Mouse (Mus musculus) cerebellum, adult 2 months (tissue): ENCODE measurements around the gene Sgcd. TPM values are rescaled to one million over a fixed set of nuclear protein-coding genes. Genes with fewer than 3 reads are reported as not detected.

Experiments
- DNase-seq, 2 experiments: peaks; one replicate each; pipeline ENCODE4 v3.0.0; 2021
- H3K27ac ChIP-seq: fragments of 200-500 bp; 2 replicates; pipeline ENCODE4 v1.5.1; 2012; ENCODE audit warnings: low read length, control low read depth, inconsistent platforms; ENCODE audit not compliant: insufficient read depth
- H3K27me3 ChIP-seq: fragments of 200-500 bp; 2 replicates; pipeline ENCODE4 v1.6.1; 2012; ENCODE audit warnings: inconsistent platforms, mild to moderate bottlenecking, low read length, moderate library complexity; ENCODE audit not compliant: control insufficient read depth, insufficient read depth
- H3K4me1 ChIP-seq: fragments of 200-500 bp; 2 replicates; pipeline ENCODE4 v1.6.1; 2011; ENCODE audit warnings: low read length; ENCODE audit not compliant: control insufficient read depth, insufficient read depth
- H3K4me3 ChIP-seq: fragments of 200-500 bp; replicated peaks from 2 replicates; pipeline ENCODE3; 2011; ENCODE audit warnings: mild to moderate bottlenecking, low read depth, low read length, control low read depth; ENCODE audit not compliant: insufficient read depth
- CTCF ChIP-seq: fragments of 200-500 bp; IDR thresholded peaks from 2 replicates; pipeline ENCODE4 v1.5.1; 2011; ENCODE audit warnings: low read depth, mild to moderate bottlenecking, control low read depth, low read length, moderate library complexity, borderline replicate concordance; ENCODE audit not compliant: insufficient read depth
- POLR2A ChIP-seq: fragments of 200-500 bp; IDR thresholded peaks from 2 replicates; pipeline ENCODE4 v1.6.1; 2011; ENCODE audit warnings: low read length, control low read depth, borderline replicate concordance; ENCODE audit not compliant: insufficient read depth
- WGBS: fragments of 180-500 bp; shearing (Covaris S2); methylation state at CpG from one replicate; pipeline ENCODE4 v1.1.7; 2018; 5-methylcytosine and 5-hydroxymethylcytosine counted together
- polyA plus RNA-seq: library from polyadenylated mRNA; depleted of rRNA; stranded (reverse); fragments of >200 nt; gene quantifications from 2 replicates; pipeline ENCODE4 v1.2.3, GENCODE M21; 2012

Sgcd gene
- polyA plus RNA-seq, 1 experiment, result 2.6 TPM

DNA sequence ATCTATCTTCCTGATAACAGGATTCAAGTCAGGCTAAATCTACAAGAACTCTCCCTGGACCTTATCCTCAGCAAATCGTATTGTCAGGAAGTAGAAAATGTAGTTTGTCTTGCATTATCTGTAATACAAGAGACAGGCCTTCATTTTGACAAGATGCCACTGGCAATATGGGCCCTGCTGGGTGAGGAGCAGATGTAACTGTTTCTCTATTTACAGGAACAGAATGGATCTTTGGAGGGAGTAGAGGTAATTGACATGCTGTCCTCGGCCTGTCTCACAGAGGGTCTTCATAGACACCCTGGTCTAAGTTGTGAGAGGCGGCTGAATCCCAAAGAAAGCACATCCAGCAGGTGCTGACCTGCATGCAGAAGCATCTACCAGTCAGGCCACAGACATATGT is 35.5 kb downstream of the Sgcd start:
- no peak for DNase-seq
- 32% methylated on average over 3 of the region's 3 CpGs for WGBS
- TF ChIP-seq POLR2A, result no peak
- no peak for TF ChIP-seq CTCF
- Histone ChIP-seq H3K27me3 (no peaks in the 10 kb centered on the region), H3K4me1 (no peaks in the 10 kb centered on the region), H3K4me3 (no peak overlapping the region), H3K27ac (no peak overlapping the region)

DNA sequence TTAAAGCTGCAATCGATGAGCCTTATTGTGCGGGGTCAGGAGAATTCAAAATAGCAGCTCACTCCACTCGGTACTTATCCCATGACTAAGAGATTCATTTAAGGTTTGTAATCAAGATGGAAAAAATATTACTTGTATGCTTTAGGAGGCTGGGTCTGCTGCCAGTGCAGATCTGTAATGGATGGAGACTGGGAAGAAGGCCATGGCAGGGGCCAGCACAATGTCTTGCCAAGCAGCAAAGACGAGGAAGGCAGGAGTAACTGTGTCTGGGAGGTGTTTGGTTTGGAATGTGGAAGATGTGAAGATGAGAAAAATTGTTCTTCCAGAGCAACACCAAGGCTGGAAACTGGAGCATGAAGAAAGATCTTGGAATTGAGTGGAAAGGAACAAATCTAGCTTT is 36.4 kb downstream of the Sgcd start:
- no peak overlapping the region for H3K4me3 ChIP-seq
- no peaks in the 10 kb centered on the region for H3K27me3 ChIP-seq
- H3K4me1 ChIP-seq, result no peaks in the 10 kb centered on the region
- 54% methylated on average over 4 of the region's 4 CpGs for WGBS
- TF ChIP-seq CTCF (no peak), POLR2A (no peak)
- no peak for DNase-seq
- no peak overlapping the region for H3K27ac ChIP-seq

GRCm38 (mm10) chr11:47939795-47940194 is 49.0 kb downstream of the Sgcd start:
- Histone ChIP-seq H3K27ac (no peak overlapping the region), H3K4me3 (no peak overlapping the region), H3K4me1 (no peaks in the 10 kb centered on the region), H3K27me3 (no peaks in the 10 kb centered on the region)
- TF ChIP-seq CTCF (no peak), POLR2A (no peak)
- 61% methylated on average over 2 of the region's 2 CpGs for WGBS
- no peak for DNase-seq

DNA sequence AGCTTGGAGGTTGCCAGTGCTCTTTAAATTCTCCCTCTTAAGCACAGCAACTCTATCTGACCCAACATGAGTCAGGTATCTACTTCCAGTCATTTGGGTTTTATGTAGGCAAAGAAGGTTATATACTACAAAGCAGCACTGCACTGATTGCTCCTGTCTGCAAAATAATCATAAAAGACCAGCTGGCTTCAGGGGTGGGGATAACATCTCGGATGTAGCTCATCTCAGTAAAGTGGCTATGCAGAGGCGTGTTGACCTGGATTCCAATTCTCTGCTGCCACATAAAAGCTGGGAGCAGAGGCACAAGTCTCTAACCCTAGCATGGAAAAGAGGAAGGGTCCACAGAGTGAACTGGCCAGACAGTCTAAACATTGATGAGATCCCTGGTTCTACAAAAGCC is 71.2 kb downstream of the Sgcd start:
- WGBS, result 92% methylated on average over 2 of the region's 2 CpGs
- Histone ChIP-seq H3K27ac (no peak overlapping the region), H3K4me3 (no peak overlapping the region), H3K4me1 (no peaks in the 10 kb centered on the region), H3K27me3 (no peaks in the 10 kb centered on the region)
- TF ChIP-seq CTCF (no peak), POLR2A (no peak)
- no peak for DNase-seq

- DNase-seq, result no peak
- H3K4me1 ChIP-seq, result no peaks in the 10 kb centered on the region
- no peak for TF ChIP-seq POLR2A
- TF ChIP-seq CTCF, result no peak
- peaks cover 2% of the 10 kb centered on the region; the same call in 1 of the 2 replicates for H3K27me3 ChIP-seq
- no peak overlapping the region for H3K27ac ChIP-seq
- H3K4me3 ChIP-seq, result no peak overlapping the region
- 85% methylated on average over 3 of the region's 3 CpGs for WGBS
Measured at GRCm38 (mm10) chr11:47891617-47892172, 97.1 kb downstream of the Sgcd start.

DNA sequence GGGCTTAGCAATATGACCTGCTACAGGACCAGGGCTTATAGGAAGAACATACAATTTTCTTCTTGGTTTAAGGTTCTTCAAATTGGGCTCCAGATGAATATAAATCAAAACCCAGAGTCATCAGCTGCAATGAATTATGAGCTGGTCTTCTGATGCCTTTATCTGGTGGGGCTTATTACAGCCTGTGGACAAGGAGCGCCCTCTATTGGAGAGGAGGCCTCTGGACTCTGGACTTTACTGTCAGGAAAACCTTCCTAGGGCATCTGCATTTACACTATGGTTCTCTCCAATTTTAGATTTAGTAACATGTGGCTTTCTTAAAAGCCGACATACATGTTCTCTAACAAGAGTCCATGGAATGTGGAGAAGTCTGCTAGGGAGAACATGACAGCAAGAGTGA is 98.5 kb downstream of the Sgcd start:
- no peak for TF ChIP-seq CTCF
- no peak for TF ChIP-seq POLR2A
- DNase-seq, result no peak
- no peak overlapping the region for H3K4me3 ChIP-seq
- no peak overlapping the region for H3K27ac ChIP-seq
- no peaks in the 10 kb centered on the region; the same call in 1 of the 2 replicates for H3K4me1 ChIP-seq
- 63% methylated on average over 2 of the region's 2 CpGs for WGBS
- peaks cover 2% of the 10 kb centered on the region; the same call in 1 of the 2 replicates for H3K27me3 ChIP-seq

DNA sequence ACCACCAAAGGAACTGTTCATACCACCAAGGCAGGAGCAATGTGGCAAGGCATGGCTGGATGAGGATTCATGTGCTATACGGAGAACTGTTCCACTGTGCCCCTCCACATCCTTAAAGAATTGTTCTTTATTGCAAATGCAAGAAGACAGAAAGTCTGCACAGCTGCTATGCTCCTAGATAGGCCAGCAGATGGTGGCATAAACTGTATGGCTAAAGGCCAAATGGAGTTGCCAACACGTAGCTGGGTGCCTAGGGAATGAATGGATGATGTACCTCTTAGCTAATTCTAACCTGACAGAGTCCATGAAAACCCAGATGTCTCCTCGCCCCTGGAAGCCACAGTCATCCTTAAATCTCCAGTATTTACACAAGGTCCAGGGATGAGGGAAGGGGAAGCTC is 103.5 kb downstream of the Sgcd start:
- peak; percentile 25 to 40 for DNase-seq
- TF ChIP-seq POLR2A (no peak), CTCF (no peak)
- Histone ChIP-seq H3K27me3 (peaks cover 2% of the 10 kb centered on the region; the same call in 1 of the 2 replicates), H3K4me1 (peaks cover 3% of the 10 kb centered on the region; the same call in 1 of the 2 replicates), H3K27ac (no peak overlapping the region), H3K4me3 (no peak overlapping the region)
- WGBS, result 8% methylated on average over 3 of the region's 3 CpGs

GRCm38 (mm10) chr11:47883545-47883944 is 105.2 kb downstream of the Sgcd start:
- no peak for TF ChIP-seq POLR2A
- no peak for TF ChIP-seq CTCF
- H3K27me3 ChIP-seq, result peaks cover 2% of the 10 kb centered on the region; the same call in 1 of the 2 replicates
- H3K4me3 ChIP-seq, result no peak overlapping the region
- DNase-seq, result no peak
- peaks cover 3% of the 10 kb centered on the region; the same call in 1 of the 2 replicates for H3K4me1 ChIP-seq
- 80% methylated on average over 1 of the region's 1 CpGs for WGBS
- H3K27ac ChIP-seq, result no peak overlapping the region
